ENCODE assay signal across 8 mouse cellular contexts in genomic region chr7:132712044-132712708, GRCm38 (mm10).
DNase-seq lines count a peak whose midpoint lies in the region; ATAC-seq lines count a peak whose summit lies in the region.

No protein-coding gene starts in this region.

- no peak for DNase-seq in kidney, postnatal 36 days
- DNase-seq in forebrain, embryonic 10.5 days (ENCODE audit: extremely low spot score, low spot score), result no peak
- DNase-seq in left cerebral cortex, postnatal 14 days (ENCODE audit: low spot score in 2 of 2), result no peak
- no peak for DNase-seq in cerebellum, postnatal 14 days
- DNase-seq in gastrocnemius, adult 8-10 months (ENCODE audit: low spot score in 2 of 2), result no peak

- H3K4me1 ChIP-seq in kidney, embryonic 16.5 days (ENCODE audit: insufficient read depth, low read length), result peaks cover 40% of the 10 kb centered on the region
- H3K4me1 ChIP-seq in forebrain, embryonic 10.5 days, result peaks cover 55% of the 10 kb centered on the region
- peaks cover 41% of the 10 kb centered on the region for H3K4me1 ChIP-seq in limb, embryonic 13.5 days
- peaks cover 32% of the 10 kb centered on the region for H3K4me1 ChIP-seq in neural tube, embryonic 12.5 days

- no peak overlapping the region for H3K4me3 ChIP-seq in kidney, embryonic 16.5 days (ENCODE audit: low read length)
- H3K4me3 ChIP-seq in forebrain, embryonic 10.5 days, result no peak overlapping the region
- H3K4me3 ChIP-seq in limb, embryonic 13.5 days, result no peak overlapping the region
- no peak overlapping the region for H3K4me3 ChIP-seq in neural tube, embryonic 12.5 days

- H3K27ac ChIP-seq in kidney, embryonic 16.5 days (ENCODE audit: low read length), result peak overlapping the region; percentile 54
- H3K27ac ChIP-seq in forebrain, embryonic 10.5 days, result peak overlapping the region; percentile 71
- no peak overlapping the region for H3K27ac ChIP-seq in limb, embryonic 13.5 days
- H3K27ac ChIP-seq in neural tube, embryonic 12.5 days, result no peak overlapping the region

- 0 out of 2 replicates have a peak, but pooled peaks cover 5% of the 10 kb centered on the region for H3K36me3 ChIP-seq in kidney, embryonic 16.5 days (ENCODE audit: insufficient read depth, low read length)
- peaks cover 54% of the 10 kb centered on the region for H3K36me3 ChIP-seq in forebrain, embryonic 10.5 days (replicated peaks)
- peaks cover 22% of the 10 kb centered on the region for H3K36me3 ChIP-seq in limb, embryonic 13.5 days
- peaks cover 20% of the 10 kb centered on the region for H3K36me3 ChIP-seq in neural tube, embryonic 12.5 days

- no peak overlapping the region for H3K9ac ChIP-seq in kidney, embryonic 16.5 days (replicated peaks; ENCODE audit: low read length)
- H3K9ac ChIP-seq in limb, embryonic 13.5 days, result peak overlapping the region; percentile 25; the same call in 1 of the 2 replicates
- no peak overlapping the region for H3K9ac ChIP-seq in neural tube, embryonic 12.5 days

- H3K9me3 ChIP-seq in kidney, embryonic 16.5 days (ENCODE audit: low read length), result no peaks in the 10 kb centered on the region
- H3K9me3 ChIP-seq in forebrain, embryonic 10.5 days, result no peaks in the 10 kb centered on the region
- no peaks in the 10 kb centered on the region for H3K9me3 ChIP-seq in limb, embryonic 13.5 days
- no peaks in the 10 kb centered on the region for H3K9me3 ChIP-seq in neural tube, embryonic 12.5 days

- H3K4me2 ChIP-seq in kidney, embryonic 16.5 days (replicated peaks; ENCODE audit: low read depth, low read length), result no peak overlapping the region
- no peak overlapping the region for H3K4me2 ChIP-seq in limb, embryonic 13.5 days (replicated peaks)
- no peak overlapping the region for H3K4me2 ChIP-seq in neural tube, embryonic 12.5 days (replicated peaks)

- no peaks in the 10 kb centered on the region for H3K27me3 ChIP-seq in kidney, embryonic 16.5 days (ENCODE audit: insufficient read depth, low read length)
- no peaks in the 10 kb centered on the region for H3K27me3 ChIP-seq in forebrain, embryonic 10.5 days (ENCODE audit: poor library complexity, severe bottlenecking)
- no peaks in the 10 kb centered on the region for H3K27me3 ChIP-seq in limb, embryonic 13.5 days
- no peaks in the 10 kb centered on the region for H3K27me3 ChIP-seq in neural tube, embryonic 12.5 days (replicated peaks)

- intact Hi-C loops in left cerebral cortex, postnatal 14 days (cut with DNase I), result loop anchor here (2.0 kb wide), 1 partner anchor 55 kb away; no protein-coding TSS in a partner anchor

- ATAC-seq in kidney, embryonic 16.5 days (ENCODE audit: low FRiP score, low TSS enrichment), result peak; percentile 79
- peak; percentile 12; the same call in 1 of the 2 replicates for ATAC-seq in limb, embryonic 13.5 days (ENCODE audit: low FRiP score, low read depth)
- ATAC-seq in neural tube, embryonic 12.5 days (ENCODE audit: low FRiP score, low read depth), result 0 out of 2 replicates have a peak, but pooled peaks have one; percentile 21

- 25% methylated on average over 16 of the region's 16 CpGs for WGBS in kidney, embryonic 16.5 days
- 56% methylated on average over 16 of the region's 16 CpGs for WGBS in forebrain, embryonic 10.5 days
- WGBS in limb, embryonic 13.5 days, result 29% methylated on average over 16 of the region's 16 CpGs
- WGBS in neural tube, embryonic 12.5 days, result 41% methylated on average over 16 of the region's 16 CpGs

Comparison
In these comparisons a context has a peak if more than half of its experiments do, and no peak if none do; other contexts are left out.
1. ATAC-seq: peak in every context shown above with its lines; median percentile 79 in kidney, embryonic 16.5 days; 21 in neural tube, embryonic 12.5 days; 12 in limb, embryonic 13.5 days.
2. H3K27ac ChIP-seq: peak in kidney, embryonic 16.5 days (single experiment) and forebrain, embryonic 10.5 days (single experiment); none in limb, embryonic 13.5 days (single experiment) and neural tube, embryonic 12.5 days (single experiment).